Mouse (Mus musculus): Measurements from ENCODE around the gene Olfr1102. TPM values are rescaled to one million over a fixed set of nuclear protein-coding genes. Genes with fewer than 3 reads are reported as not detected.

Olfr1102 gene
- polyA plus RNA-seq (2012) = not detected in 2 replicates

GRCm38 (mm10) chr2:86998098-86998497 is at the start of gene Olfr1102:
TSS of gene Olfr1102 (plus strand) at chr2:86998398.
- 0 out of 2 replicates have a peak, but pooled peaks cover 3% of the 10 kb centered on the region for H3K9me3 ChIP-seq (ENCODE audit: control insufficient read depth, low read length)
- no peak within 1 kb of the TSS for H3K4me3 ChIP-seq (replicated peaks)
- TF ChIP-seq TAL1 (IDR thresholded peaks at IDR 0.05; ENCODE audit: low read length) (no peak), GATA1 (IDR thresholded peaks at IDR 0.05; ENCODE audit: low read length) (no peak)
- no peaks in the 10 kb centered on the region for H3K36me3 ChIP-seq (ENCODE audit: control insufficient read depth)
- no peaks in the 10 kb centered on the region for H3K27me3 ChIP-seq (ENCODE audit: control insufficient read depth)
- H3K4me1 ChIP-seq (ENCODE audit: control insufficient read depth) = no peaks in the 10 kb centered on the region

DNA sequence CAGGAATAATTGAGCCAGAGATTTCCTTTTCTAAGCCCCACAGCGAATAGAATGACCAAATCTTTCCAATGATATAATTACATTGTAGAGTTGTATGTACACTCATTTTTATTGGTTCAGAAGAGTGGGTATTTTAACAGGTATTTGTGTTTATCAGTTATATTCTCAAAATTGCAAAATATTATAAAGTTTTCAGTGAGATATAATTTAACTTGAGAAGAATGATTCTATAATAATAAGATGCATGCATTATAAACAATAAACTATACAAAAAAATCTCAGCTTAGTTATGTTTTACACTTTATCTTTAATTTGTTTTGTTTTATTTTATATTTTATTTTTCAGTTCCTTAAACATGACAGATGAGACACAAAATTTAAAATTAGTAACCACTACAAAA is 37.6 kb upstream of the Olfr1102 start, which contains the start of gene Olfr1099:
Olfr1099 (minus strand) TSS at position 101 of the 400 bp plus-strand sequence.
- no peak within 1 kb of the TSS for H3K4me3 ChIP-seq (replicated peaks)
- TF ChIP-seq GATA1 (IDR thresholded peaks at IDR 0.05; ENCODE audit: low read length) = no peak
- TF ChIP-seq TAL1 (IDR thresholded peaks at IDR 0.05; ENCODE audit: low read length) = no peak
- no peaks in the 10 kb centered on the region for H3K36me3 ChIP-seq (ENCODE audit: control insufficient read depth)
- H3K4me1 ChIP-seq (ENCODE audit: control insufficient read depth) = no peaks in the 10 kb centered on the region
- 0 out of 2 replicates have a peak, but pooled peaks cover 2% of the 10 kb centered on the region for H3K9me3 ChIP-seq (ENCODE audit: control insufficient read depth, low read length)
- H3K27me3 ChIP-seq (ENCODE audit: control insufficient read depth) = no peaks in the 10 kb centered on the region

DNA sequence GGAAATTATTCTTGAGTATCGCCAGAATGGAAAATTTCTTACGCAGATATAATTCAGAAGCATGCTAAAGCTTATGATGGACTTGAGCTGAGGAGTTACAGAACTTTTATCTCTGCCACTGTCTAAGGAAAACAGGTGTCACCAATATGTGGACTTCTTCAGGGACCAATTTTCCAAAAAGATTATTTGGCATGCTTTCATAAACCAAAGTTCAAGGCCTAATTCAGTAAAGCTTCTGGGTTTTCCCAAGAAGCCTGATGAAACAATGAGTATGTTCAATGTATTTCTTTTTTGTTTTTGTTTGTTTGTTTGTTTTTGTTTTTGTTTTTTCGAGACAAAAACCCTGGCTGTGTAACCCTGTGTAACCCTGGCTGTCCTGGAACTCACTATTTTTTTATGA is 18.3 kb upstream of the Olfr1102 start, which contains the start of gene Olfr1100:
Olfr1100 (minus strand) TSS at position 101 of the 400 bp plus-strand sequence.
- no peak within 1 kb of the TSS for H3K4me3 ChIP-seq (replicated peaks)
- no peaks in the 10 kb centered on the region for H3K27me3 ChIP-seq (ENCODE audit: control insufficient read depth)
- H3K4me1 ChIP-seq (ENCODE audit: control insufficient read depth) = no peaks in the 10 kb centered on the region
- H3K9me3 ChIP-seq (ENCODE audit: control insufficient read depth, low read length) = no peaks in the 10 kb centered on the region
- TF ChIP-seq GATA1 (IDR thresholded peaks at IDR 0.05; ENCODE audit: low read length) (no peak), TAL1 (IDR thresholded peaks at IDR 0.05; ENCODE audit: low read length) (no peak)
- H3K36me3 ChIP-seq (ENCODE audit: control insufficient read depth) = no peaks in the 10 kb centered on the region

DNA sequence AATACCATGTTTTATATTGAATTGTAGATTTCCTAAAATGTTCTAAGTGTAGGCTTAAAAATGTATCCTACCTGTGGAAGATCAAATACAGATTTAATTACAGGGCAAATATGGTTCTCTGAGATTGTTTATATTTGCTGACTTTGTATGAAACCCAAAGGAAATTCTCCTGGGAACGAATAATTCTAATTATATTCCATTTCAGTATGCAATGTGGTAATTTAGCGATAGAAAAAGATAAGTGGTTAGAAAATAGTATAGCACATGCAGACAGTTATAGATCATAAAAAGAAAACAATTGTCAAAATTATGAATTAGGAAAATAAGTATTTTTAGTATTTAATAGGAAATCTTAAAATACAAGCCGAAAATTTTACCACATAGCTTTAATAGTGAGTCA is 7.1 kb upstream of the Olfr1102 start, which contains the start of gene Olfr1101:
Olfr1101 (minus strand) TSS at position 101 of the 400 bp plus-strand sequence.
- no peaks in the 10 kb centered on the region for H3K27me3 ChIP-seq (ENCODE audit: control insufficient read depth)
- no peaks in the 10 kb centered on the region for H3K36me3 ChIP-seq (ENCODE audit: control insufficient read depth)
- peaks cover 3% of the 10 kb centered on the region; the same call in 1 of the 2 replicates for H3K9me3 ChIP-seq (ENCODE audit: control insufficient read depth, low read length)
- no peaks in the 10 kb centered on the region for H3K4me1 ChIP-seq (ENCODE audit: control insufficient read depth)
- no peak within 1 kb of the TSS for H3K4me3 ChIP-seq (replicated peaks)
- no peak for TF ChIP-seq GATA1 (IDR thresholded peaks at IDR 0.05; ENCODE audit: low read length)
- no peak for TF ChIP-seq TAL1 (IDR thresholded peaks at IDR 0.05; ENCODE audit: low read length)

DNA sequence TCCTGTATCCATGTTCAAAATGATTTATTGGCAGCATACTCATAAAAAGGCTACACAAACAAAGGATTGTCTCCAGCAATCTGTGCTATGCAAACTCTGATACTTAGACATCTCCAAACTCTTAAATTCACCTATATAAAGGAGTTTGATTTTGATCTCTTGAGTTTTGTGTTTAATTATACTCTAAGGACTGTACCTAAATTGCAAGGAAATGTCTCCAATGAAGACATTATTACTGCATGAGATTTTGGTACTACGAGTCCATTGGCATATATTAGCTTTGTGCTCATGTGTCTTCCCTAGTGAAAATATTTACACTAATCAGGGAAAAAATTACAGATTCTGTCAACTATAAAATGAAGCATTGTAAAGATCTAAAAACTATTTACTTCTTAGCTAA is 28.8 kb downstream of the Olfr1102 start, which contains the start of gene Olfr1104:
Olfr1104 (minus strand) TSS at position 101 of the 400 bp plus-strand sequence.
- Histone ChIP-seq H3K9me3 (ENCODE audit: control insufficient read depth, low read length) (no peaks in the 10 kb centered on the region), H3K4me3 (replicated peaks) (no peak within 1 kb of the TSS), H3K36me3 (ENCODE audit: control insufficient read depth) (no peaks in the 10 kb centered on the region), H3K27me3 (ENCODE audit: control insufficient read depth) (no peaks in the 10 kb centered on the region), H3K4me1 (ENCODE audit: control insufficient read depth) (no peaks in the 10 kb centered on the region)
- TF ChIP-seq TAL1 (IDR thresholded peaks at IDR 0.05; ENCODE audit: low read length) = no peak

DNA sequence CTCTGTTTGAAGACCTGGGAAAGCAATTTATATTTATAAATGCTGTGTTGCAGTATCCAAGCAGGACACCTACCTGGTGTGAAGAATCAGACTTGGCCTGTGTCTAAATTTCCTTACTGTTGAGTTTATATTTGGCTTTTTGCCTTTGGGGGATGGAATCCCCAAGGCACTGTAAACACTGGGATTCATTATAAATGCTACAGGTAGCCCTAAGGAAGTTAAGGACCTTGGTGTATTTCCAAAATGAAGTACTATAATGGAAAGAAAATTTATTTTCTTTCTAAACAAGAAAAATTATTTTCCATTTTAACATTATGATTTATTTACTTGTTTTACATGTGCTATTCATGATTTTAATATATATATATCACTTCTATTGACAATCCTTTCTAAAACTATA is 38.2 kb downstream of the Olfr1102 start, which contains the start of gene Olfr1105:
Olfr1105 (minus strand) TSS at position 101 of the 400 bp plus-strand sequence.
- H3K27me3 ChIP-seq (ENCODE audit: control insufficient read depth) = no peaks in the 10 kb centered on the region
- no peak within 1 kb of the TSS for H3K4me3 ChIP-seq (replicated peaks)
- no peaks in the 10 kb centered on the region for H3K9me3 ChIP-seq (ENCODE audit: control insufficient read depth, low read length)
- no peak for TF ChIP-seq TAL1 (IDR thresholded peaks at IDR 0.05; ENCODE audit: low read length)
- no peak for TF ChIP-seq GATA1 (IDR thresholded peaks at IDR 0.05; ENCODE audit: low read length)
- H3K36me3 ChIP-seq (ENCODE audit: control insufficient read depth) = no peaks in the 10 kb centered on the region
- H3K4me1 ChIP-seq (ENCODE audit: control insufficient read depth) = no peaks in the 10 kb centered on the region

DNA sequence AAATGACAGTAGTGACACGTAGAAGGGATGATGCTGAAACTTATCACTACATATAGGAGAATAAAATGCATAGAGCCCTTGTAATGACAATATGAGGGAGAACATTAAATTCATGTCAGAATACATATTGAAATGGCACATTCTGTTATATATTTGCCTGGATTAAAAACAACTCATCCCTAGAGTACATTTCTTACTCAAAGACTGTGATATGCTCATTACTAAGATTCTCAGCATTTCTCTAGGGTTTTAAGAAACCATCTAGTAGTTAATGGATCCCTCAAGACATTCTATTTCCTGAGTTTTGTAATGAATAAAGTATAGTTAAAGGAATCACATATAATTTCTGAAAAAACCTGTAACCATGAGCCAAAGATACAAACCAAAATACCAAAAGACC is 54.0 kb downstream of the Olfr1102 start, which contains the start of gene Olfr1106:
Olfr1106 (minus strand) TSS at position 101 of the 400 bp plus-strand sequence.
- no peaks in the 10 kb centered on the region for H3K27me3 ChIP-seq (ENCODE audit: control insufficient read depth)
- TF ChIP-seq GATA1 (IDR thresholded peaks at IDR 0.05; ENCODE audit: low read length) = no peak
- no peak for TF ChIP-seq TAL1 (IDR thresholded peaks at IDR 0.05; ENCODE audit: low read length)
- no peak within 1 kb of the TSS for H3K4me3 ChIP-seq (replicated peaks)
- no peaks in the 10 kb centered on the region for H3K9me3 ChIP-seq (ENCODE audit: control insufficient read depth, low read length)
- H3K4me1 ChIP-seq (ENCODE audit: control insufficient read depth) = no peaks in the 10 kb centered on the region
- no peaks in the 10 kb centered on the region for H3K36me3 ChIP-seq (ENCODE audit: control insufficient read depth)

Other genes with a start within 250 kb of the Olfr1102 start
- gene Olfr1090, start 239.4 kb upstream of the Olfr1102 start, polyA plus RNA-seq (2012) = not detected in 2 replicates
- gene Olfr1093, start 215.9 kb upstream of the Olfr1102 start, polyA plus RNA-seq (2012) = not detected in 2 replicates
- gene Olfr141, start 188.4 kb upstream of the Olfr1102 start, polyA plus RNA-seq (2012) = not detected in 2 replicates
- 0.03 TPM in 1 of 2 replicates, not detected in the other for gene Olfr1094, start 173.7 kb upstream of the Olfr1102 start, polyA plus RNA-seq (2012)
- not detected in 2 replicates for gene Olfr1095, start 146.7 kb upstream of the Olfr1102 start, polyA plus RNA-seq (2012)
- not detected in 2 replicates for gene Gm13723, start 123.6 kb upstream of the Olfr1102 start, polyA plus RNA-seq (2012)
- not detected in 2 replicates for gene Olfr1097, start 106.2 kb upstream of the Olfr1102 start, polyA plus RNA-seq (2012)
- gene Olfr1098, start 73.9 kb upstream of the Olfr1102 start, polyA plus RNA-seq (2012) = not detected in 2 replicates
- 0.01 TPM in 1 of 2 replicates, not detected in the other for gene Olfr1099, start 37.7 kb upstream of the Olfr1102 start, polyA plus RNA-seq (2012)
- not detected in 2 replicates for gene Olfr1100, start 18.4 kb upstream of the Olfr1102 start, polyA plus RNA-seq (2012)
- not detected in 2 replicates for gene Olfr1101, start 7.2 kb upstream of the Olfr1102 start, polyA plus RNA-seq (2012)
- gene Olfr1104, start 28.7 kb downstream of the Olfr1102 start, polyA plus RNA-seq (2012) = not detected in 2 replicates
- not detected in 2 replicates for gene Olfr1105, start 38.1 kb downstream of the Olfr1102 start, polyA plus RNA-seq (2012)
- not detected in 2 replicates for gene Olfr1106, start 53.9 kb downstream of the Olfr1102 start, polyA plus RNA-seq (2012)
- gene Olfr1107, start 77.4 kb downstream of the Olfr1102 start, polyA plus RNA-seq (2012) = not detected in 2 replicates
- not detected in 2 replicates for gene Olfr1109, start 97.6 kb downstream of the Olfr1102 start, polyA plus RNA-seq (2012)
- 0.04 TPM in 1 of 2 replicates, not detected in the other for gene Olfr259, start 116.2 kb downstream of the Olfr1102 start, polyA plus RNA-seq (2012)
- gene Olfr1110, start 141.9 kb downstream of the Olfr1102 start, polyA plus RNA-seq (2012) = not detected in 2 replicates
- not detected in 2 replicates for gene Olfr1111, start 154.2 kb downstream of the Olfr1102 start, polyA plus RNA-seq (2012)
- not detected in 2 replicates for gene Olfr1112, start 189.4 kb downstream of the Olfr1102 start, polyA plus RNA-seq (2012)
- gene Olfr1113, start 210.6 kb downstream of the Olfr1102 start, polyA plus RNA-seq (2012) = not detected in 2 replicates
- gene Olfr1115, start 249.6 kb downstream of the Olfr1102 start, polyA plus RNA-seq (2012) = not detected in 2 replicates